Mouse (Mus musculus) adipocyte (in vitro differentiated cells): ENCODE measurements around the gene Ctbp2.

Source experiments
- DNase-seq: peaks from one replicate; pipeline ENCODE4 v3.0.0-alpha.2; 2016; ENCODE audit warnings: low spot score

The Ctbp2 gene

GRCm38 (mm10) chr7:133007343-133007742, 116.8 kb downstream of the Ctbp2 start:
- DNase-seq = no peak

GRCm38 (mm10) chr7:133005772-133006171, 118.4 kb downstream of the Ctbp2 start:
- DNase-seq = no peak

- peak; percentile 75 for DNase-seq
These were observed 120.7 kb downstream of the Ctbp2 start for GRCm38 (mm10) chr7:133003421-133003820.

- DNase-seq = no peak
These were observed 121.9 kb downstream of the Ctbp2 start for GRCm38 (mm10) chr7:133002271-133002670.

GRCm38 (mm10) chr7:133001388-133001787, 122.8 kb downstream of the Ctbp2 start:
- no peak for DNase-seq

- DNase-seq = no peak
These were observed 125.1 kb downstream of the Ctbp2 start for GRCm38 (mm10) chr7:132999061-132999460.

GRCm38 (mm10) chr7:132998639-132999038, 125.5 kb downstream of the Ctbp2 start:
- DNase-seq = no peak

GRCm38 (mm10) chr7:132996391-132996790, 127.8 kb downstream of the Ctbp2 start:
- DNase-seq = peak; percentile 50

- no peak for DNase-seq
These were observed 129.4 kb downstream of the Ctbp2 start for GRCm38 (mm10) chr7:132994628-132995191.

- no peak for DNase-seq
These were observed 130.0 kb downstream of the Ctbp2 start for GRCm38 (mm10) chr7:132994120-132994519.

- DNase-seq = no peak
These were observed 131.1 kb downstream of the Ctbp2 start for GRCm38 (mm10) chr7:132992967-132993615.

- no peak for DNase-seq
These were observed 132.8 kb downstream of the Ctbp2 start for GRCm38 (mm10) chr7:132991240-132991900.

- DNase-seq = no peak
These were observed 134.3 kb downstream of the Ctbp2 start for GRCm38 (mm10) chr7:132989839-132990238.

GRCm38 (mm10) chr7:132982639-132983038, 141.5 kb downstream of the Ctbp2 start:
- no peak for DNase-seq

- no peak for DNase-seq
These were observed 146.2 kb downstream of the Ctbp2 start for GRCm38 (mm10) chr7:132977981-132978380.

GRCm38 (mm10) chr7:132976079-132976478, 148.1 kb downstream of the Ctbp2 start:
- no peak for DNase-seq

- DNase-seq = no peak
These were observed 152.1 kb downstream of the Ctbp2 start for GRCm38 (mm10) chr7:132972079-132972478.

GRCm38 (mm10) chr7:132965707-132966106, 158.4 kb downstream of the Ctbp2 start:
- DNase-seq = no peak

- no peak for DNase-seq
These were observed 159.8 kb downstream of the Ctbp2 start for GRCm38 (mm10) chr7:132964395-132964794.

- no peak for DNase-seq
These were observed 173.5 kb downstream of the Ctbp2 start for GRCm38 (mm10) chr7:132950613-132951012.

- DNase-seq = no peak
These were observed 174.2 kb downstream of the Ctbp2 start for GRCm38 (mm10) chr7:132949968-132950367.

- no peak for DNase-seq
These were observed 183.6 kb downstream of the Ctbp2 start for GRCm38 (mm10) chr7:132940569-132940968.

GRCm38 (mm10) chr7:132939118-132939517, 185.0 kb downstream of the Ctbp2 start:
- DNase-seq = no peak
